Mouse (Mus musculus) stomach, postnatal 0 days (tissue): ENCODE data around the gene Map3k3. TPM values are rescaled to one million over a fixed set of nuclear protein-coding genes. Genes with fewer than 3 reads are reported as not detected.
"Not testable (repeated sequence)": the region's sequence is repeated elsewhere in the genome, so short reads cannot be mapped to it uniquely, and the experiment has no call there.

Source experiments
- ATAC-seq: fragments of 200-750 bp; cut with Nextera tagmentation; 2 replicates; pipeline ENCODE4 v1.8.0; 2017; ENCODE audit not compliant: low FRiP score, low TSS enrichment
- DNase-seq: peaks from one replicate; pipeline ENCODE4 v3.0.0-alpha.2; 2016; ENCODE audit warnings: low spot score
- H3K27ac ChIP-seq: fragments of 300-500 bp; sonication (generic); replicated peaks from 2 replicates; pipeline ENCODE4 v1.5.1; 2014; ENCODE audit warnings: mild to moderate bottlenecking, control low read depth
- H3K27me3 ChIP-seq: fragments of 300-500 bp; sonication (generic); 2 replicates; pipeline ENCODE4 v1.6.1; 2014; ENCODE audit warnings: low read length; ENCODE audit not compliant: control insufficient read depth, insufficient read depth
- H3K36me3 ChIP-seq: fragments of 300-500 bp; sonication (generic); 2 replicates; pipeline ENCODE4 v1.6.1; 2014; ENCODE audit warnings: low read length, mixed read lengths; ENCODE audit not compliant: control insufficient read depth, insufficient read depth
- H3K4me1 ChIP-seq: fragments of 300-500 bp; sonication (generic); replicated peaks from 2 replicates; pipeline ENCODE4 v1.6.1; 2014; ENCODE audit warnings: antibody characterized with exemption; ENCODE audit not compliant: control insufficient read depth, insufficient read depth
- H3K4me2 ChIP-seq: fragments of 300-500 bp; sonication (generic); replicated peaks from 2 replicates; pipeline ENCODE4 v1.6.1; 2014; ENCODE audit warnings: low read depth, mild to moderate bottlenecking, control low read depth, moderate library complexity
- H3K4me3 ChIP-seq: fragments of 300-500 bp; sonication (generic); 2 replicates; pipeline ENCODE4 v1.5.1; 2014; ENCODE audit warnings: low read depth, low read length, control low read depth
- H3K9ac ChIP-seq: fragments of 300-500 bp; sonication (generic); 2 replicates; pipeline ENCODE4 v1.6.1; 2014; ENCODE audit warnings: mild to moderate bottlenecking, low read length, control low read depth, mixed read lengths
- H3K9me3 ChIP-seq: fragments of 300-500 bp; sonication (generic); 2 replicates; pipeline ENCODE4 v1.6.1; 2016; ENCODE audit warnings: low read length; ENCODE audit not compliant: control insufficient read depth
- CTCF ChIP-seq: IDR thresholded peaks from 2 replicates; pipeline ENCODE4 v1.5.1; 2016; ENCODE audit warnings: antibody characterized with exemption, low read depth, mild to moderate bottlenecking, moderate library complexity
- EP300 ChIP-seq: optimal IDR thresholded peaks from 2 replicates; pipeline ENCODE3; 2016; ENCODE audit warnings: antibody characterized with exemption
- WGBS: fragments of 180-500 bp; shearing (Covaris S2); extraction: QIAGEN DNeasy Blood & Tissue Kit; methylation state at CpG from one replicate; pipeline ENCODE4 v1.1.7; 2014; 5-methylcytosine and 5-hydroxymethylcytosine counted together
- polyA plus RNA-seq: library from polyadenylated mRNA; unstranded; fragments of >200 nt; fragmentation: Nextera tagmentation; extraction: Ambion mirVana; gene quantifications from 2 replicates; pipeline ENCODE4 v1.2.1, GENCODE M21; 2015

Gene Map3k3
- polyA plus RNA-seq, 1 experiment from 2014 or later, result 8.7 TPM

DNA sequence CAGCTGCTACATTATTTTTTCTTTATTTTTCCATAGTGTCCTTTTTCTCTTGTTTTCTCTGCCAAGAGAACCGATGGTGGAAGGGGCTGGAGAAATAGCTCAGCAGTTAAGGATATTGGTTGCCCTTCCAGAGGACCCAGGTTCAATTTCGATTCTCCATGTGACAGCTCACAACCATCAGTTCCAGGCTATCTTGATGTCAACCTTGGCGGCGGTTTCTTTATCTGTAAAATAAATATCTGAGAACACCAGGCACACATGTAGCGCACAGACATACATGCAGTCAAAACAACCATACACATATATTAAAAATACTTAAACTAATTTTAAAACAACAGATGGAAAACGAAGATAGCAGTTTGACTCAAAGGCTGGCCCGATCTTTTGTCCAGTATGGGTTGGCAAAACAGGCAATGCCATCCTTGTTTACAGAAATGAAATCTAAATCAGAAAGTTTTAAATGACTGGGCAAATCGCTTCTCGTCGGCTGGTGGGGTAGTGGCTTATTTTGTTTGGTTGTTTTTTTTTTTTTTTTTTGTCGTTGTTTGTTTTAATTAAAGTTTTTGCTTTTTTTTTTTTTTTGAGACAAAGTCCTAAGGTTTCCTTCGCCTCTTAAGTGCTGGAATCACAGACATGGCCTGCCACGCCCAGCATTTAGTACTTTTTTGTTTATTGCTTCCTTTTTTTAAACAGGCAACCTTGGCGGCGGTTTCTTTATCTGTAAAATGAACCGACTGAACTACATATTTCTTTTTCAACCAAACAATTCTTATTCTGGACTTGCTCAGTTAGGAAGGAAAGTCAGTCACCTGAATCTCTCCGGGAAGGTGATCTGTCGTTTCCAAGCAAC, 19.1 kb upstream of the Map3k3 start:
- Histone ChIP-seq H3K27me3 (no peaks in the 10 kb centered on the region), H3K9ac (peak overlapping the region; percentile 87; the same call in 1 of the 2 replicates), H3K4me2 (peak overlapping the region; percentile 69), H3K4me3 (peak overlapping the region; percentile 82), H3K4me1 (no peaks in the 10 kb centered on the region), H3K36me3 (no peaks in the 10 kb centered on the region), H3K9me3 (no peaks in the 10 kb centered on the region), H3K27ac (no peak overlapping the region; the same call in 1 of the 2 replicates)
- ATAC-seq (no peak), DNase-seq (no peak)
- TF ChIP-seq CTCF (no peak), EP300 (no peak)
- 34% methylated on average over 18 of the region's 18 CpGs for WGBS

DNA sequence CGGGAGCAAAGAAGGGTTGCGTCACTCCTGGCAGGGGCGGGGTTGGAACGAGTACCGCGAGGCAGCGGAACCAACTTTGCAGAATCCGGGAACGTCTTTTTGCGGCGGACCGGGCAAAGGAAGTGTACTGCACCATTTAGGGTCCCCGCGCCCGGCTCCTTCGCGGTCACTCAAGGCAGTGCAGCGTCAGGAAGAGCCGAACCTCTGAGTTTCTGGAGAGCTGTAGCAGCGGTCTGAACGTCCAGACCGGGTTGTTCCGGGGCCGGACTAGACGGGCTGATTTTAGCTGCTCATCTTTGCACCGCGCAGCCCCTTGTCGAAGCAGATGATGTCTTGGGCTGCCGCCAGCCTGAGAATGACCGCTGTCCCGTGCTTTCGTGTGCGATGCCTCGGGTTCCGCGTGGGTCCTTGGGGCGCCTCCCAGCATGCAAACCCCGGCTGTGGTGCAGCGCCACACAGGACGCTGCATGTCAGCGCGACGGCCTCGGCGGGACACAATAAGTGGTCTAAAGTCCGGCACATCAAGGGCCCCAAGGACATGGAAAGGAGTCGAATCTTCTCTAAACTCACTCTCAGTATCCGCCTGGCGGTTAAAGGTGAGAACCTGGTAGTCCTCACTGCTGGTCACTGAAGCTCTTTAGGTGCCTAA, 18.4 kb upstream of the Map3k3 start, which contains the start of gene Taco1:
TSS of gene Taco1 (plus strand) at position 139 of the 649 bp plus-strand sequence.
- Histone ChIP-seq H3K27ac (peak within 1 kb of the TSS; percentile 98), H3K36me3 (no peaks in the 10 kb centered on the region), H3K4me1 (no peaks in the 10 kb centered on the region), H3K9me3 (no peaks in the 10 kb centered on the region), H3K9ac (peak within 1 kb of the TSS; percentile 87), H3K27me3 (no peaks in the 10 kb centered on the region), H3K4me3 (peak within 1 kb of the TSS; percentile 82), H3K4me2 (peak within 1 kb of the TSS; percentile 69)
- DNase-seq (peak; percentile 98), ATAC-seq (peak; percentile 97)
- WGBS, result under 1% methylated on average over 49 of the region's 49 CpGs
- TF ChIP-seq CTCF, result peak; percentile 51
- no peak for TF ChIP-seq EP300

DNA sequence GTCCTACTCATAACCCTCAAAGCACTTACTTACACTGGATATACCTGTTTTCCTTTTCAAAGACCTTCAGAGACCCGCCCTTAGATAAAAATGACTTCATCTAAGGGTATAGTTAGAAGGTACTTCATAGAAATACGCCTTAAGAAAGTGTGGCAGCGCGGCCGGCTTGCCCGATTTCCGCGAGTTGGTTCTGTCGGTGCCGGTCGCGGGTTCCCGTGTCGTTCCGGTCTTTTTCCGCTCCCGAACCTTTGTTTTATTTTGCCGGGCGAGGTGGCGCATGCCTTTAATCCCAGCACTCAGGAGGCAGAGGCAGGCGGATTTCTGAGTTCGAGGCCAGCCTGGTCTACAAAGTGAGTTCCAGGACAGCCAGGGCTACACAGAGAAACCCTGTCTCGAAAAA, 17.8 kb upstream of the Map3k3 start:
- Histone ChIP-seq H3K4me3 (peak overlapping the region; percentile 82), H3K4me2 (peak overlapping the region; percentile 69), H3K9ac (peak overlapping the region; percentile 87), H3K27ac (peak overlapping the region; percentile 98)
- DNase-seq, result peak; percentile 69
- 11% methylated on average over 23 of the region's 23 CpGs for WGBS
- H3K4me1 ChIP-seq, H3K9me3 ChIP-seq, H3K36me3 ChIP-seq, ATAC-seq, H3K27me3 ChIP-seq: not testable (repeated sequence)

DNA sequence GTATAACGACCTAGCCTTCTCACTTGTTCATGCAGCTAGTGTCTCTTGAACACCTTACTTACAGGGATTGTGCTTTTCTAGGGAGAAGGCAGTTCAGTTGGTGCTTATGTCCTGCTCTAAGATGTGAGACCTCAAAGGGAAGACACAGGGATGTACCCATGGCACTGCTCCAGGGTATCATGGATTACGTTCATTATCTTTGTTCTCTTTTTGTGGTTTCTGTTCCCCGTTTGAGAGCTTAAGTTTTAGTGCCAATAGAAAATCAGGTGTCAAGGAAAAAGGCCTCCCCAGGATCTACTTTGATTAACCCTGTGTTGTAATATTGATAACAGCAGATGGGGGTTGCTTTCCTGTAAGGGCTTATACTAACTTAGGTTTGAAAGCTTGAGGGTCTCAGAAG, 10.6 kb upstream of the Map3k3 start:
- no peaks in the 10 kb centered on the region; the same call in 1 of the 2 replicates for H3K36me3 ChIP-seq
- no peak for TF ChIP-seq EP300
- TF ChIP-seq CTCF, result no peak
- 88% methylated on average over 3 of the region's 3 CpGs for WGBS
- H3K4me2 ChIP-seq, result no peak overlapping the region
- H3K9me3 ChIP-seq, result no peaks in the 10 kb centered on the region
- H3K4me3 ChIP-seq, result no peak overlapping the region
- no peak overlapping the region for H3K27ac ChIP-seq
- no peaks in the 10 kb centered on the region for H3K27me3 ChIP-seq
- no peaks in the 10 kb centered on the region for H3K4me1 ChIP-seq
- H3K9ac ChIP-seq, result no peak overlapping the region
- ATAC-seq (no peak), DNase-seq (no peak)

DNA sequence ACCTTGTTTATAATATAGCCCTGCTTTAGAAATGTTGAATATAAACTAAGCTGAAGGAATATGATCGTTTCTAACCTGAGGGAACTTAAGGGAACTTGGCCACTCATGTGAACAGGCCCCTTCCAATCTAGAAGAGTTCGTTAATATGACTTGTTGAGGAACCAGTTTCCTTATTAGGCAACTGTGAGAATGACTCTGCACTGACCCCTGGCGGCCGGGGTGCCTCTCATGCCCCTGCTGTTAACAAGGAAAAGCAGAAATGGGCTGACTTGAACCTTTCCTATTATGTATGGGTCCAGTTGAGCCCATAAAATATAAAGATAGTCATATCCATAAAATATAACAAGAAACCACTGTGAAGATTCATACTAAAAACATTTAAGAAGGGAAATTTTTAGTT, 8.1 kb upstream of the Map3k3 start:
- Histone ChIP-seq H3K4me1 (no peaks in the 10 kb centered on the region), H3K36me3 (no peaks in the 10 kb centered on the region; the same call in 1 of the 2 replicates), H3K4me2 (no peak overlapping the region), H3K27ac (no peak overlapping the region), H3K27me3 (no peaks in the 10 kb centered on the region), H3K4me3 (no peak overlapping the region), H3K9ac (no peak overlapping the region), H3K9me3 (no peaks in the 10 kb centered on the region)
- DNase-seq, result peak; percentile 92
- TF ChIP-seq CTCF (peak; percentile 90), EP300 (no peak)
- WGBS, result 3% methylated on average over 4 of the region's 4 CpGs
- ATAC-seq, result peak; percentile 53
